Mouse (Mus musculus): ENCODE data around the gene Optc.

Optc gene

GRCm38 (mm10) chr1:133882283-133883217 is 25.2 kb downstream of the Optc start:
- no peak for DNase-seq (ENCODE audit: low spot score in 2 of 2)

- no peak for DNase-seq (ENCODE audit: low spot score in 2 of 2)
These were observed 26.0 kb downstream of the Optc start for GRCm38 (mm10) chr1:133881813-133882212.

GRCm38 (mm10) chr1:133878825-133879423 is 28.9 kb downstream of the Optc start:
- no peak for DNase-seq (ENCODE audit: low spot score in 2 of 2)

- DNase-seq (ENCODE audit: low spot score in 2 of 2): no peak
These were observed 30.9 kb downstream of the Optc start for GRCm38 (mm10) chr1:133876936-133877335.

GRCm38 (mm10) chr1:133873086-133873813 is 34.5 kb downstream of the Optc start:
- no peak for DNase-seq (ENCODE audit: low spot score in 2 of 2)

GRCm38 (mm10) chr1:133871241-133871640 is 36.6 kb downstream of the Optc start:
- no peak for DNase-seq (ENCODE audit: low spot score in 2 of 2)

GRCm38 (mm10) chr1:133869221-133869620 is 38.6 kb downstream of the Optc start:
- DNase-seq (ENCODE audit: low spot score in 2 of 2): no peak

- DNase-seq (ENCODE audit: low spot score in 2 of 2): no peak
These were observed 44.4 kb downstream of the Optc start for GRCm38 (mm10) chr1:133863257-133863997.

GRCm38 (mm10) chr1:133861028-133861427 is 46.8 kb downstream of the Optc start:
- DNase-seq (ENCODE audit: low spot score in 2 of 2): no peak

GRCm38 (mm10) chr1:133859821-133860711 is 47.7 kb downstream of the Optc start:
- DNase-seq (ENCODE audit: low spot score in 2 of 2): no peak

GRCm38 (mm10) chr1:133859257-133859656 is 48.5 kb downstream of the Optc start:
- no peak for DNase-seq (ENCODE audit: low spot score in 2 of 2)

GRCm38 (mm10) chr1:133857781-133858180 is 50.0 kb downstream of the Optc start:
- no peak for DNase-seq (ENCODE audit: low spot score in 2 of 2)

- DNase-seq (ENCODE audit: low spot score in 2 of 2): no peak
These were observed 50.6 kb downstream of the Optc start for GRCm38 (mm10) chr1:133857171-133857570.

- no peak for DNase-seq (ENCODE audit: low spot score in 2 of 2)
These were observed 51.1 kb downstream of the Optc start for GRCm38 (mm10) chr1:133856655-133857054.

- no peak for DNase-seq (ENCODE audit: low spot score in 2 of 2)
These were observed 51.7 kb downstream of the Optc start for GRCm38 (mm10) chr1:133856133-133856541.

GRCm38 (mm10) chr1:133855274-133856017 is 52.4 kb downstream of the Optc start:
- peak in 1 of 2 experiments; percentile 49 for DNase-seq (ENCODE audit: low spot score in 2 of 2)

- no peak for DNase-seq (ENCODE audit: low spot score in 2 of 2)
These were observed 53.2 kb downstream of the Optc start for GRCm38 (mm10) chr1:133854421-133855273.

Data from frontal cortex, postnatal 25 days (tissue).